Mouse (Mus musculus) kidney, postnatal 4 days (tissue): Measurements from ENCODE around the gene Mrpl43.

Experiments
- DNase-seq, 2 experiments: peaks; one replicate each; pipeline ENCODE4 v3.0.0; 2021; ENCODE audit warnings: mixed read lengths in 2 of 2

Mrpl43 gene

GRCm38 (mm10) chr19:44968329-44968728 is 37.9 kb downstream of the Mrpl43 start:
- no peak for DNase-seq

- DNase-seq, result no peak
Observed at GRCm38 (mm10) chr19:44965978-44966377, 40.3 kb downstream of the Mrpl43 start.

- DNase-seq, result no peak
Observed at GRCm38 (mm10) chr19:44959633-44960032, 46.6 kb downstream of the Mrpl43 start.
